Mouse (Mus musculus): Measurements from ENCODE around the gene D5Ertd579e. TPM values are rescaled to one million over a fixed set of nuclear protein-coding genes. Genes with fewer than 3 reads are reported as not detected.

The D5Ertd579e gene
- polyA plus RNA-seq, 1 experiment from 2014 or later = 37.3 TPM

DNA sequence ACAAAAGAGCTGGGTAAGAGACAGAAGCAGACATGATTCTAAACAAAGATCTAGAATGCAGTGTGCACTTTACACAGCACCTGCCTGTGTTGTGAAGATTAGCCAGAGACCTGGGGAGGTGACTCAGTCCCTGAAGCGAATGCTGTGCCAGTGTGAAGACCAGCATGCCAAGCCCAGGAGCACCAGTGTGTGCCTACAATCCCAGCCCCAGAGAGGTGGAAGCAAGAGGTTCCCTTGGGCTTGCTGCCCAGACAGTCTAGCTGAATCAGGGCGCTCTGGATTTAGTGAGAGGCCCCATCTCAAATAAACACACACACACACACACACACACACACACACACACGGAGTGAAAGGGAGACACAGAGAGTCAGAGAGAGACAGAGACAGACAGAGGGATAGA lies 22.1 kb upstream of the D5Ertd579e start:
- Histone ChIP-seq H3K9me3 (no peaks in the 10 kb centered on the region), H3K36me3 (no peaks in the 10 kb centered on the region), H3K4me3 (no peak overlapping the region), H3K27ac (no peak overlapping the region), H3K4me1 (peaks cover 5% of the 10 kb centered on the region), H3K27me3 (replicated peaks) (no peaks in the 10 kb centered on the region), H3K9ac (no peak overlapping the region), H3K4me2 (replicated peaks) (no peak overlapping the region)
- 87% methylated on average over 3 of the region's 3 CpGs for WGBS
- ATAC-seq (ENCODE audit: low FRiP score, low read depth) = no peak

- no peak overlapping the region for H3K9ac ChIP-seq
- H3K27me3 ChIP-seq (replicated peaks) = no peaks in the 10 kb centered on the region
- no peaks in the 10 kb centered on the region for H3K9me3 ChIP-seq
- 60% methylated on average over 2 of the region's 2 CpGs for WGBS
- ATAC-seq (ENCODE audit: low FRiP score, low read depth) = no peak
- H3K36me3 ChIP-seq = no peaks in the 10 kb centered on the region
- no peak overlapping the region for H3K27ac ChIP-seq
- peaks cover 15% of the 10 kb centered on the region for H3K4me1 ChIP-seq
- H3K4me2 ChIP-seq (replicated peaks) = no peak overlapping the region
- H3K4me3 ChIP-seq = no peak overlapping the region
These were observed 21.0 kb upstream of the D5Ertd579e start for GRCm38 (mm10) chr5:36716816-36717215.

DNA sequence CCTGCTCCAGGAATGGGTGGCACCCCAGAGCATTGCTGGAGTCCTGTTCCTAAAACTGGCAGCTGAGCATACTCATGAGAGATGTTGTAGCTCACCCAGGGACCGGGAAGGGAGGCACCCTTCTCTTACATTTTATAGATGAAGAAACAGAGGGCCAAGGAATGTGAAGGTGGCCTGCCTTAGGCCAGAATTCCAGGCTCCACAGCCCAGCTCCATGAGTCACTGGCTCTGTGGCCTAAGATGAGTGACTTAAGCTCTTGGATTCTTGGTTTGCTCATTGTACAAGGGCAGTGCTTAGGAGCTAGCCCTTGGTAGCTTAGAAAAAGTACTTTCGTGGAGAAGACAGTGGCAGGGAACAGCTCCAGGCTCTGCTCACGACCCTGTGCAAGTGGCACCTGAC lies 19.0 kb upstream of the D5Ertd579e start:
- Histone ChIP-seq H3K27me3 (replicated peaks) (no peaks in the 10 kb centered on the region), H3K27ac (no peak overlapping the region), H3K9me3 (no peaks in the 10 kb centered on the region), H3K4me3 (no peak overlapping the region), H3K4me2 (replicated peaks) (no peak overlapping the region), H3K4me1 (peaks cover 17% of the 10 kb centered on the region), H3K9ac (no peak overlapping the region), H3K36me3 (no peaks in the 10 kb centered on the region)
- ATAC-seq (ENCODE audit: low FRiP score, low read depth) = no peak
- WGBS = 76% methylated on average over 3 of the region's 3 CpGs

GRCm38 (mm10) chr5:36713693-36714092 lies 17.9 kb upstream of the D5Ertd579e start:
- Histone ChIP-seq H3K27me3 (replicated peaks) (no peaks in the 10 kb centered on the region), H3K27ac (no peak overlapping the region), H3K4me2 (replicated peaks) (peak overlapping the region; percentile 63; the same call in 1 of the 2 replicates), H3K4me3 (no peak overlapping the region), H3K4me1 (peaks cover 17% of the 10 kb centered on the region), H3K9me3 (no peaks in the 10 kb centered on the region), H3K9ac (no peak overlapping the region), H3K36me3 (no peaks in the 10 kb centered on the region)
- 87% methylated on average over 6 of the region's 6 CpGs for WGBS
- no peak for ATAC-seq (ENCODE audit: low FRiP score, low read depth)

GRCm38 (mm10) chr5:36712553-36713534 lies 17.0 kb upstream of the D5Ertd579e start:
- Histone ChIP-seq H3K27me3 (replicated peaks) (no peaks in the 10 kb centered on the region), H3K9me3 (no peaks in the 10 kb centered on the region), H3K27ac (no peak overlapping the region), H3K36me3 (no peaks in the 10 kb centered on the region), H3K9ac (peak overlapping the region; percentile 38), H3K4me3 (peak overlapping the region; percentile 17), H3K4me2 (replicated peaks) (peak overlapping the region; percentile 63), H3K4me1 (peaks cover 17% of the 10 kb centered on the region)
- ATAC-seq (ENCODE audit: low FRiP score, low read depth) = peak; percentile 61; the same call in 1 of the 2 replicates
- 6% methylated on average over 31 of the region's 31 CpGs for whole genome bisulfite sequencing

- Histone ChIP-seq H3K4me1 (peaks cover 17% of the 10 kb centered on the region), H3K4me3 (no peak overlapping the region), H3K36me3 (no peaks in the 10 kb centered on the region), H3K27ac (no peak overlapping the region), H3K9me3 (no peaks in the 10 kb centered on the region), H3K4me2 (replicated peaks) (no peak overlapping the region), H3K27me3 (replicated peaks) (no peaks in the 10 kb centered on the region), H3K9ac (no peak overlapping the region)
- ATAC-seq (ENCODE audit: low FRiP score, low read depth) = no peak
- WGBS = 46% methylated on average over 5 of the region's 5 CpGs
These were observed 16.0 kb upstream of the D5Ertd579e start for GRCm38 (mm10) chr5:36711863-36712262.

GRCm38 (mm10) chr5:36705792-36706191 lies 10.0 kb upstream of the D5Ertd579e start:
- ATAC-seq (ENCODE audit: low FRiP score, low read depth) = no peak
- H3K9me3 ChIP-seq = no peaks in the 10 kb centered on the region
- 0 out of 2 replicates have a peak, but pooled peaks cover under 1% of the 10 kb centered on the region for H3K27me3 ChIP-seq (replicated peaks)
- no peak overlapping the region for H3K9ac ChIP-seq
- H3K4me3 ChIP-seq = no peak overlapping the region
- H3K4me2 ChIP-seq (replicated peaks) = no peak overlapping the region
- 83% methylated on average over 5 of the region's 5 CpGs for WGBS
- no peaks in the 10 kb centered on the region for H3K36me3 ChIP-seq
- H3K27ac ChIP-seq = no peak overlapping the region
- no peaks in the 10 kb centered on the region for H3K4me1 ChIP-seq

GRCm38 (mm10) chr5:36705390-36705789 lies 9.6 kb upstream of the D5Ertd579e start:
- 82% methylated on average over 5 of the region's 5 CpGs for WGBS
- Histone ChIP-seq H3K9ac (no peak overlapping the region), H3K9me3 (no peaks in the 10 kb centered on the region), H3K4me3 (no peak overlapping the region), H3K27me3 (replicated peaks) (0 out of 2 replicates have a peak, but pooled peaks cover 2% of the 10 kb centered on the region), H3K36me3 (no peaks in the 10 kb centered on the region), H3K4me2 (replicated peaks) (no peak overlapping the region), H3K27ac (no peak overlapping the region), H3K4me1 (no peaks in the 10 kb centered on the region)
- ATAC-seq (ENCODE audit: low FRiP score, low read depth) = no peak

DNA sequence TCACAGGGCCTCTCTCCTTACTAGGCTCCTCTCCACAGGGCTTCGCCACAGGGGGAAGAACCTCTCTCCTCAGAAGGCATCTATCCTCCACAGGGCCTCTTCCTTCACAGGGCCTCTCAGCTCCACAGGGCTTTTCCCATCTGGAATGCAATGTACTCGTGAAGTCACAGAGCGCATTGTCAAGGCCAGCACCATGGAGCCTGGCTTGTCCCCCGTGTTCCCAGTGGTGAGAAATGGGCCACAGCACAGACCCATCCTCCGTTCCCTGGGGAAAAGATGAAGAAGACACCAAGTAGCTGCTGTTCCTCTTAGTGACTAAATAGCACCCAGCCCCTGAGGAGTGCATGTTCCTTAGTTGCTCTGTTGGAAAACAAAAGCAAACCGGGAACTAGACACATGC lies 8.9 kb upstream of the D5Ertd579e start:
- Histone ChIP-seq H3K27me3 (replicated peaks) (0 out of 2 replicates have a peak, but pooled peaks cover 2% of the 10 kb centered on the region), H3K4me1 (no peaks in the 10 kb centered on the region), H3K4me3 (no peak overlapping the region), H3K27ac (no peak overlapping the region), H3K36me3 (no peaks in the 10 kb centered on the region), H3K9me3 (no peaks in the 10 kb centered on the region), H3K9ac (no peak overlapping the region), H3K4me2 (replicated peaks) (no peak overlapping the region)
- 81% methylated on average over 6 of the region's 6 CpGs for WGBS
- no peak for ATAC-seq (ENCODE audit: low FRiP score, low read depth)

- Histone ChIP-seq H3K27me3 (replicated peaks) (0 out of 2 replicates have a peak, but pooled peaks cover 2% of the 10 kb centered on the region), H3K27ac (no peak overlapping the region), H3K4me1 (0 out of 2 replicates have a peak, but pooled peaks cover 2% of the 10 kb centered on the region), H3K9me3 (no peaks in the 10 kb centered on the region), H3K4me2 (replicated peaks) (no peak overlapping the region), H3K4me3 (no peak overlapping the region), H3K9ac (no peak overlapping the region), H3K36me3 (no peaks in the 10 kb centered on the region)
- ATAC-seq (ENCODE audit: low FRiP score, low read depth) = no peak
- 84% methylated on average over 6 of the region's 6 CpGs for WGBS
These were observed 5.3 kb upstream of the D5Ertd579e start for GRCm38 (mm10) chr5:36700939-36701620.

DNA sequence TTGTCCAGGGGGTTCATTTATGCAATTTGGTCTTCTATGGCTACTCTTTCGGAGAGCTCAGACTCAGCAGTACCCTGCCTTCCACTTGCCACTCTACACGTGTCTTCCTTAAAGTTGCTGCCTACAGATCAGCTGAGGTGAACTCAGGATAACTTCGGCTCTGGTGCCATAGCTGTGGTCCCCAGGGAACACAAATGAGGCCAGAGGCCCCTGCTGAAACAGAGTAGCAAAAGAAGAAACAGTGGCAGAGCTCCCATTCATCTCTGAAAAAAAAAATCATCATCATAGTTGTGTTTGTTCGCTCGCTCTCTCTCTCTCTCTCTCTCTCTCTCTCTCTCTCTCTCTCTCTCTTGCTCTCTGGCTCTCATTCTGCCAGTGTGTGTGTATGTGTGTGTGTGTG lies 2.9 kb upstream of the D5Ertd579e start:
- H3K27me3 ChIP-seq (replicated peaks) = 0 out of 2 replicates have a peak, but pooled peaks cover 2% of the 10 kb centered on the region
- no peak overlapping the region for H3K4me2 ChIP-seq (replicated peaks)
- WGBS = 74% methylated on average over 4 of the region's 5 CpGs
- H3K4me1 ChIP-seq = peaks cover 8% of the 10 kb centered on the region
- H3K36me3 ChIP-seq = no peaks in the 10 kb centered on the region
- no peak overlapping the region for H3K9ac ChIP-seq
- no peak for ATAC-seq (ENCODE audit: low FRiP score, low read depth)
- no peak overlapping the region for H3K4me3 ChIP-seq
- H3K27ac ChIP-seq = no peak overlapping the region
- H3K9me3 ChIP-seq = no peaks in the 10 kb centered on the region

- no peak overlapping the region for H3K9ac ChIP-seq
- no peak overlapping the region for H3K27ac ChIP-seq
- ATAC-seq (ENCODE audit: low FRiP score, low read depth) = no peak
- WGBS = 82% methylated on average over 7 of the region's 7 CpGs
- H3K27me3 ChIP-seq (replicated peaks) = 0 out of 2 replicates have a peak, but pooled peaks cover 2% of the 10 kb centered on the region
- H3K4me1 ChIP-seq = peaks cover 13% of the 10 kb centered on the region
- no peak overlapping the region for H3K4me2 ChIP-seq (replicated peaks)
- H3K36me3 ChIP-seq = no peaks in the 10 kb centered on the region
- H3K4me3 ChIP-seq = no peak overlapping the region
- H3K9me3 ChIP-seq = no peaks in the 10 kb centered on the region
These were observed 2.3 kb upstream of the D5Ertd579e start for GRCm38 (mm10) chr5:36698067-36698670.

Measured in neural tube, embryonic 12.5 days (tissue).